Mouse (Mus musculus) cortical plate, adult 2 months (tissue): Measurements from ENCODE around the gene Mgat4b. TPM values are rescaled to one million over a fixed set of nuclear protein-coding genes. Genes with fewer than 3 reads are reported as not detected.

ENCODE experiments used
- H3K27ac ChIP-seq: fragments of 200-500 bp; 2 replicates; pipeline ENCODE4 v1.5.1; 2012; ENCODE audit warnings: low read length, control low read depth, inconsistent platforms; ENCODE audit not compliant: insufficient read depth
- H3K4me1 ChIP-seq: fragments of 200-500 bp; 2 replicates; pipeline ENCODE4 v1.6.1; 2011; ENCODE audit warnings: low read length; ENCODE audit not compliant: control insufficient read depth, insufficient read depth
- H3K4me3 ChIP-seq: fragments of 200-500 bp; 2 replicates; pipeline ENCODE4 v1.5.1; 2011; ENCODE audit warnings: mild to moderate bottlenecking, low read length, control low read depth; ENCODE audit not compliant: insufficient read depth
- CTCF ChIP-seq: fragments of 200-500 bp; IDR thresholded peaks from 2 replicates; pipeline ENCODE4 v1.5.1; 2011; ENCODE audit warnings: mild to moderate bottlenecking, control low read depth, low read length; ENCODE audit not compliant: insufficient read depth; ENCODE audit errors: extremely low read depth
- POLR2A ChIP-seq: fragments of 200-500 bp; IDR thresholded peaks from 2 replicates; pipeline ENCODE4 v1.6.1; 2011; ENCODE audit warnings: mild to moderate bottlenecking, low read length, control low read depth; ENCODE audit not compliant: insufficient read depth; ENCODE audit errors: extremely low read depth
- polyA plus RNA-seq: library from polyadenylated mRNA; depleted of rRNA; stranded (reverse); fragments of >200 nt; gene quantifications from 2 replicates; pipeline ENCODE4 v1.2.3, GENCODE M21; 2012

Mgat4b gene
- polyA plus RNA-seq, 1 experiment = 56.6 TPM

- H3K27ac ChIP-seq = no peak overlapping the region
- peaks cover 3% of the 10 kb centered on the region; the same call in 1 of the 2 replicates for H3K4me1 ChIP-seq
- H3K4me3 ChIP-seq = no peak overlapping the region
- TF ChIP-seq CTCF = no peak
- TF ChIP-seq POLR2A = no peak
Observed at GRCm38 (mm10) chr11:50230481-50231304, 20.0 kb downstream of the Mgat4b start.

DNA sequence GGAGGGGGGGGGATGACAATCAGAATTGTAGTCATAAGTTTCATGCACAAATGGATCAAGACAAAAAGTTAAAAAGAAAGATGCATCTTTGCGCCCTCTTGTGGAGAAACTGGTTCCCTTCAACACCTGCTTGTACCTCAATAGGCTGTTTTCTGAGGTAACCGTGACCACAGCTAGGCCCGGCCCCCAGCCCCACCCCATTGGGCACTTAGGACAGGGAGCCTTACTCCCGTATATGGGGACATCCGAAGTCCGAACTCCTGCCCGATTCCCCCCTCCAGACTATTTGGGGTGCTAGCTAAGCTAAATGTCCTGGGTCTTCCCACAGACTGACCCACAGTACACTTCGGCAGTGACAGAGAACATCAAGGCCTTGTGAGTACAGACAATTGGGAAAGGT lies 20.7 kb downstream of the Mgat4b start:
- Histone ChIP-seq H3K4me1 (peaks cover 8% of the 10 kb centered on the region; the same call in 1 of the 2 replicates), H3K4me3 (no peak overlapping the region), H3K27ac (no peak overlapping the region)
- TF ChIP-seq CTCF (peak; percentile 49; the same call in 1 of the 2 replicates), POLR2A (no peak)

- no peak for TF ChIP-seq POLR2A
- no peak for TF ChIP-seq CTCF
- Histone ChIP-seq H3K4me3 (no peak overlapping the region), H3K4me1 (peaks cover 5% of the 10 kb centered on the region; the same call in 1 of the 2 replicates), H3K27ac (no peak overlapping the region)
Observed at GRCm38 (mm10) chr11:50233022-50233421, 22.3 kb downstream of the Mgat4b start.

DNA sequence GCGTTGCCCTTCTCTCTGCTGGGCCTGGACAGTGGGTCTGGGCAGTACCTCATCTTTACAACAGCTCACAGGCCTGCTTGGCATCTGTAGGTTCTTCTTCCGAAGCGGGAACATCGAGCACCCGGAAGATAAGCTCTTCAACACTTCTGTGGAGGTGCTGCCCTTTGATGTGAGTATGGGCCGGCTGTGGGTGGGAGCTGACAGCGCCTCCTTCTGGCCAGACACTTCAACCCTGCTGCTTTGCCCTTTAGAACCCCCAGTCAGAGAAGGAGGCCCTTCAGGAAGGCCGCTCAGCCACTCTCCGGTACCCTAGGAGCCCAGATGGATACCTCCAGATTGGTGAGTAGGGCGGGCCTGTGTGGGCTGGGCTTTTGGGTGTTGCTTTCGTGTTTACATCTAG lies 23.3 kb downstream of the Mgat4b start:
- Histone ChIP-seq H3K4me3 (no peak overlapping the region), H3K4me1 (peaks cover 5% of the 10 kb centered on the region; the same call in 1 of the 2 replicates), H3K27ac (no peak overlapping the region)
- TF ChIP-seq POLR2A (no peak), CTCF (no peak)

DNA sequence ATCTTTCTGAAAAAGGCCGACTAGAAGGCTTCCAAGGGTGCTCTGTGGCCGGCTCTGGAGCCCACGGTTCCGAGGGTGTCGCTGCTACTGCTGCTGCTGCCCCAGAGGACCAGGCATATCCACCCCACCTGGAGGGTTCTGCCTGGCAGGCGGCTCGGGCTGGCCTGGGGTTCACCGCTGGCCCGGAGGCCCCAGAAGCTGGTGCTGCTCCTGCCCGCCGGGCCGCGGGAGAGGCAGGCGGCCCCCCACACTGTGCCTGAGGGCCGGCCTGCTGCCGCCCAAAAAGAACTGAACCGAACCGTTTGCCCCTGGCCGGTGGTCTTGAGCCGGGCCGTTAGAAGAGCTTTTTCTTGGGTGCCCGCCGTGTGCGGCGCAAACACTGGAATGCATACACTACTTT lies 23.9 kb downstream of the Mgat4b start:
- no peak overlapping the region for H3K27ac ChIP-seq
- no peak for TF ChIP-seq POLR2A
- TF ChIP-seq CTCF = no peak
- H3K4me3 ChIP-seq = no peak overlapping the region
- peaks cover 5% of the 10 kb centered on the region; the same call in 1 of the 2 replicates for H3K4me1 ChIP-seq

GRCm38 (mm10) chr11:50236540-50236936 lies 25.8 kb downstream of the Mgat4b start:
- no peak for TF ChIP-seq POLR2A
- TF ChIP-seq CTCF = no peak
- Histone ChIP-seq H3K4me3 (peak overlapping the region; percentile 38), H3K4me1 (peaks cover 5% of the 10 kb centered on the region; the same call in 1 of the 2 replicates), H3K27ac (no peak overlapping the region)

DNA sequence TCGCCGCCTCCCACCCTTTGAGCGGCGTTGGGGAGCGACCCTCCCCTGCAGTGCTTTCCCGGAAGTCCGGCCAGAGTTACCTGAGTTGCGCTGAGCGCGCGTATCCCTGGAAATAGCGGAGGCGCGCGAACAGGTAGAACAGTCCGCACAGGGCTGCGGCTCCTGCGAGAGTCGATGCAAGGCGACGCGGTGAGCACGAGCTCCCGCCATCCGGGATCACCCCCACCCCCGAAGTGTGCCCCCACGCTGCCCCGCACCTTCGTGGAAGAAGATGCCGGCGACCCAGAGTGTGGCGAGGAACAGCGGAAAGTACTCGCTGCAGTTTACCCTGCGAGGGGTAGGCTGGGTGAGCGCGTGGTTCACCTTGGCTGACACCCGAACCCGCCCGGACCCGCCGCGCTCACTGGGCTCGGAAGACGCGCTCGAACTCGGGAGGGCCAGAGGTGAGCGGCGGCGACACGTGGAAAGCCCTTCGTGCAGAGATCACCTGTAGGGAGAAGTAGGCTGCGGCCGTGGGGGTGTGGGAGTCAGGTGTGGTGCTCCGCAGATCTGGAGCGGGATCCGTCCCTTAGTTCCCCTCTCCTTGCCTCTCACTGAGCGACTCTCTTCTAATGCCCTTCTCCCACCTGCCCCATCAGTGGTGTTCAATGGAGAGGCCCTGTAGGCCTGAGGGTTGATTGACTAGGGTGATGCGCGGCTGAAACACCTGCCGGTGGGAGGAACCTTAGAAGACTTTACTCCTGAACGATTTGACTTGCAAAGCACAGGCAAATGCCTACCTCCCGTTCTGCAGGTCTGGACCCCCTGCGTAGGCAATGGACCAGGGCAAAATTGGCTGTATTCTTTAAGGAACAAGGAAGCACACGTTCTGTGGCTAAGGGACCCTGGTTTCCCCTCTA lies 26.5 kb downstream of the Mgat4b start:
- peaks cover 5% of the 10 kb centered on the region; the same call in 1 of the 2 replicates for H3K4me1 ChIP-seq
- H3K4me3 ChIP-seq = peak overlapping the region; percentile 38
- TF ChIP-seq CTCF (no peak), POLR2A (no peak)
- H3K27ac ChIP-seq = no peak overlapping the region

DNA sequence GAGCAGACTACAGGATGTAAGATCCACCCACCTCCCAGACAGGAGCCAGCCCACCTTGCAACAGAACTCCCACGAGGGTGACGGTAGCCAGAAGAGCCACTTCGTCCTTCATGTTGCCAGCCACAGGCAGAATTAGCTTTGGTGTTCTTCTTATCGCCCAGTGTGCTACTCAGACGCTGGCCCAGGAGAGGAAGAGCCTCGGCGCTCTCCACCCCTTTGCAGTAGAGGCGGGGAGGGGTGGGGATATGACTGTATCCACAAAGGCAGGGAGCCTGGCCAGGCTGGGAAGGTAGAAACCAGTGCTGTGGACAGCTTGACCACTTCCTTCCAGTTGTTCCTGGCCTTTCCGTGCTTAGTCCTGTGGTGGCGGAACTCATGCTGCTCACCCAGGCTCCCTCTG lies 27.6 kb downstream of the Mgat4b start, which contains the start of gene Ltc4s:
Ltc4s (minus strand) TSS at position 293 of the 400 bp plus-strand sequence.
- peak within 1 kb of the TSS; percentile 38; the same call in 1 of the 2 replicates for H3K4me3 ChIP-seq
- TF ChIP-seq CTCF = no peak
- no peak for TF ChIP-seq POLR2A
- no peak within 1 kb of the TSS for H3K27ac ChIP-seq
- H3K4me1 ChIP-seq = peaks cover 5% of the 10 kb centered on the region; the same call in 1 of the 2 replicates
